Mouse (Mus musculus): ENCODE measurements around the gene St6galnac6.
A peak's percentile ranks its signal among the peaks of the same experiment; 100 is the strongest.

- TF ChIP-seq EP300 (IDR thresholded peaks at IDR 0.05), result no peak
- peak; percentile 22; the same call in 1 of the 2 replicates for TF ChIP-seq CTCF (IDR thresholded peaks at IDR 0.05)
These were observed 8.8 kb downstream of the St6galnac6 start for GRCm38 (mm10) chr2:32608141-32608777.

Data from lung, postnatal 0 days (tissue).